ENCODE assay signal across 18 mouse cellular contexts in the genomic region with DNA sequence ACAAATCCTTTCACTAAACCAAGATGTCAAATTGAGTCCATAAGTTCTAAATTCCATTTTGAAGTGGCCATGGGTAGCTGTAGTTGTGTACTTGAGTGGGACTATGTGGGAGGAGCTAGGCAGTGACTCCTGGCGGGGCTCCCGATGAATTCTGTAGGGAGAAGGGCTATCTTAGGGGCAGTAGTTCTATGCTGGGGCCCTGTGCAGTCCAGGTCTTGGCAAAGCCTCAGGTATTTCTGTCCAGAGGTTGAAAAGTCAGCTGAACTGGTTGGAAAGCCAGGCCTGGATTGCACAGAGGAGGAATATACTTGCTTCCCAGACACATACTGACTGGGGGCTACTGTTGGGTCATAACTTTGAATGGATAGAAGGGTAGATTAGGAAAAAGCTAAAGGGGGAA. TPM values are rescaled to one million over a fixed set of nuclear protein-coding genes. Genes with fewer than 3 reads are reported as not detected.
DNase-seq lines count a peak whose midpoint lies in the region; ATAC-seq lines count a peak whose summit lies in the region.
"Had no signal": no experiment of that assay in that cellular context is flagged by ENCODE, and none has a peak within 500 bp of the region (broad histone marks: within the 10 kb centered on the region; RNA-seq: fewer than 3 reads in every experiment).

No protein-coding gene starts in this region.

- peaks cover 24% of the 10 kb centered on the region for H3K4me1 ChIP-seq in heart, embryonic 10.5 days
- peaks cover 23% of the 10 kb centered on the region for H3K4me1 ChIP-seq in heart, embryonic 12.5 days (replicated peaks)
- H3K4me1 ChIP-seq in midbrain, embryonic 13.5 days (replicated peaks), result peaks cover 9% of the 10 kb centered on the region

- no peaks in the 10 kb centered on the region for H3K9me3 ChIP-seq in heart, embryonic 10.5 days
- no peaks in the 10 kb centered on the region for H3K9me3 ChIP-seq in heart, embryonic 12.5 days (replicated peaks)
- no peaks in the 10 kb centered on the region for H3K9me3 ChIP-seq in midbrain, embryonic 13.5 days
- H3K9me3 ChIP-seq: forebrain, embryonic 12.5 days; liver, embryonic 12.5 days; neural tube, embryonic 15.5 days had no signal

- H3K27ac ChIP-seq in heart, embryonic 10.5 days, result no peak overlapping the region
- no peak overlapping the region for H3K27ac ChIP-seq in heart, embryonic 12.5 days (ENCODE audit: poor library complexity, severe bottlenecking)
- H3K27ac ChIP-seq in midbrain, embryonic 13.5 days, result no peak overlapping the region
- H3K27ac ChIP-seq: forebrain, embryonic 12.5 days; hindbrain, embryonic 14.5 days; kidney, postnatal 0 days; liver, embryonic 12.5 days; neural tube, embryonic 15.5 days had no signal

- intact Hi-C loops in heart, postnatal 10 days (cut with DNase I), result loop anchor here (2.0 kb wide), 1 partner anchor 40 kb away; no protein-coding TSS in a partner anchor

- peak; percentile 54; the same call in 1 of the 2 replicates for ATAC-seq in heart, embryonic 12.5 days (ENCODE audit: insufficient number of reproducible peaks, low FRiP score)
- ATAC-seq in midbrain, embryonic 13.5 days, result no peak
- ATAC-seq: liver, embryonic 12.5 days had no signal

- H3K4me3 ChIP-seq in heart, embryonic 10.5 days, result no peak overlapping the region
- H3K4me3 ChIP-seq in heart, embryonic 12.5 days, result no peak overlapping the region
- H3K4me3 ChIP-seq in midbrain, embryonic 13.5 days (replicated peaks), result no peak overlapping the region
- H3K4me3 ChIP-seq: forebrain, embryonic 12.5 days; liver, embryonic 12.5 days; neural tube, embryonic 15.5 days had no signal

- no peaks in the 10 kb centered on the region for H3K36me3 ChIP-seq in heart, embryonic 10.5 days
- H3K36me3 ChIP-seq in heart, embryonic 12.5 days, result no peaks in the 10 kb centered on the region
- no peaks in the 10 kb centered on the region for H3K36me3 ChIP-seq in midbrain, embryonic 13.5 days
- H3K36me3 ChIP-seq: forebrain, embryonic 12.5 days; liver, embryonic 12.5 days; neural tube, embryonic 15.5 days had no signal

- no peak overlapping the region for H3K9ac ChIP-seq in heart, embryonic 12.5 days
- H3K9ac ChIP-seq in midbrain, embryonic 13.5 days (replicated peaks), result no peak overlapping the region
- H3K9ac ChIP-seq: forebrain, embryonic 12.5 days; hindbrain, embryonic 14.5 days; liver, embryonic 12.5 days; neural tube, embryonic 15.5 days had no signal

- H3K27me3 ChIP-seq in heart, embryonic 10.5 days (ENCODE audit: insufficient read depth, poor library complexity, severe bottlenecking), result peaks cover 39% of the 10 kb centered on the region
- peaks cover 14% of the 10 kb centered on the region; the same call in 1 of the 2 replicates for H3K27me3 ChIP-seq in heart, embryonic 12.5 days (replicated peaks)
- peaks cover 55% of the 10 kb centered on the region for H3K27me3 ChIP-seq in midbrain, embryonic 13.5 days

- no peak overlapping the region for H3K4me2 ChIP-seq in heart, embryonic 12.5 days
- no peak overlapping the region for H3K4me2 ChIP-seq in midbrain, embryonic 13.5 days (replicated peaks)
- H3K4me2 ChIP-seq: forebrain, embryonic 12.5 days; hindbrain, embryonic 14.5 days; liver, embryonic 12.5 days; neural tube, embryonic 15.5 days had no signal

- DNase-seq in heart, adult 8-10 months (ENCODE audit: low spot score), result peak; percentile 28
- DNase-seq in heart, embryonic 10.5 days (ENCODE audit: low spot score), result no peak
- DNase-seq in heart, postnatal 10 days, result peak; percentile 73 to 79
- peak; percentile 80 for DNase-seq in kidney, postnatal 14 days
- no peak for DNase-seq in thymus, postnatal 10 days (ENCODE audit: low spot score in 2 of 2)
- DNase-seq: adrenal gland, adult 8-10 months; cerebellum, adult 9-11 months; left cerebral cortex, postnatal 4 days; retina, postnatal 1 day; thymus, postnatal 4 days had no signal

- 45% methylated on average over 2 of the region's 2 CpGs for WGBS in heart, embryonic 10.5 days
- WGBS in heart, embryonic 12.5 days, result 29% methylated on average over 2 of the region's 2 CpGs
- 84% methylated on average over 2 of the region's 2 CpGs for WGBS in midbrain, embryonic 13.5 days

RNA-seq across cellular contexts. Expression of a gene that starts 4.3 kb away (rescaled TPM):
- total RNA-seq in heart, adult 8-10 months (2022), result 1 to 10 TPM; 2.2 to 3.0 (median 2.6) TPM
- 1.0 and 2.7 TPM in 2 replicates for polyA plus RNA-seq in heart, embryonic 10.5 days (2016; fragmentation: Nextera tagmentation; extraction: Ambion mirVana)
- 0.99 and 1.1 TPM in 2 replicates for polyA plus RNA-seq in heart, embryonic 12.5 days (2016; fragmentation: Nextera tagmentation; extraction: Ambion mirVana)
- 1 to 10 TPM in 1 of 2 experiments, under 1 TPM in 1; 0.98 to 1.1 TPM for total RNA-seq in heart, postnatal 10 days (2021)
- polyA plus RNA-seq in midbrain, embryonic 13.5 days (2015; fragmentation: Nextera tagmentation; extraction: Ambion mirVana), result not detected in 2 replicates
- total RNA-seq: ES-E14; left cerebral cortex, postnatal 4 days had no signal
- polyA plus RNA-seq: forebrain, embryonic 12.5 days; hindbrain, embryonic 14.5 days had no signal

Comparison
In these comparisons a context has a peak if more than half of its experiments do, and no peak if none do; other contexts are left out.
1. DNase-seq: peak in heart, adult 8-10 months (single experiment), heart, postnatal 10 days (2 of 2) and kidney, postnatal 14 days (single experiment); none in heart, embryonic 10.5 days (single experiment) and thymus, postnatal 10 days (0 of 2).